Comparison of ENCODE assay signal across 28 mouse cellular contexts in the genomic region with DNA sequence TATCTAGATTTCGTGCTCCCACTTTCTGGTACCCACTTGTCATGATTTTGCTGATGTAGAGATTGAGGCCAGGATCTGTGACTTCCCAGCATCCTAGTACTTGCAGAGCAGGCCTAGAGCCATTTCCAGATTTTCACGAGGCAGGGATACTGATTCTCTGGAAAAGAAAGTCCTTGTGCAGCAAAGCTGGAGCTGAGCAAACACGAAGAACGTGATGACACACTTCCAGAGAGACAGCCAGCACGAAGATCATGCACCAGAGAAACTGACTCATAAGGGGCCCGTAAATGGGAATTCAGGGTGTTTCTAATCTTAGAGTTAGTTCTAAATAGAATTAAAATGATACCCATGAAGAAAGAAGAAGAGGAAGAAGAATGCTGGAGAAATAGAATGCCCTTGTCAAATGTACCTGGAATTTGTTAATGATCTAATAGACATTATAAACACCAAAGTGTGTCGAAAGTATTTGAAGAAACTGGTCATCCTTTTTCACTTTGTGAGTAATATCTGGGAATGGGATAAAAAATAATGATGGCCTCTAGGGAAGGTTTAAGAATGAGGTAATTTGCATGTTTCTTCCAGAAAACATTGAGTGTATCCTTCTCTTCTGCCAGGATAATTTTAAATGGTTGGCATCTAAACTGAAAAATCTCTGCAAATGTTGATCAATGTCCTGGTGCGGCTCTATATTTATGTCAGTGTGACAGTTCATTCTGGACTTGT.
A peak's percentile ranks its signal among the peaks of the same experiment; 100 is the strongest.
DNase-seq lines count a peak whose midpoint lies in the region; ATAC-seq and TF ChIP-seq lines count a peak whose summit lies in the region.
"Had no signal": no experiment of that assay in that cellular context is flagged by ENCODE, and none has a peak within 500 bp of the region (broad histone marks: within the 10 kb centered on the region; RNA-seq: fewer than 3 reads in every experiment).

No protein-coding gene starts in this region.

- H3K36me3 ChIP-seq in stomach, postnatal 0 days (ENCODE audit: control insufficient read depth, insufficient read depth, low read length) = no peaks in the 10 kb centered on the region
- H3K36me3 ChIP-seq: embryonic facial prominence, embryonic 10.5 days; forebrain, embryonic 10.5 days; heart, embryonic 15.5 days; hindbrain, embryonic 12.5 days; limb, embryonic 10.5 days; liver, embryonic 15.5 days; lung, embryonic 15.5 days; midbrain, embryonic 13.5 days; neural tube, embryonic 12.5 days had no signal

- WGBS in stomach, postnatal 0 days = 75% methylated on average over 8 of the region's 8 CpGs

- intact Hi-C loops in heart, postnatal 25 days (cut with DNase I) = no loop called here

- TF ChIP-seq EP300 in stomach, postnatal 0 days (optimal IDR thresholded peaks at IDR 0.05) = no peak

- H3K9ac ChIP-seq in stomach, postnatal 0 days (ENCODE audit: low read length) = no peak overlapping the region
- H3K9ac ChIP-seq: heart, embryonic 15.5 days; hindbrain, embryonic 12.5 days; liver, embryonic 15.5 days; lung, embryonic 15.5 days; midbrain, embryonic 13.5 days; neural tube, embryonic 12.5 days had no signal

- TF ChIP-seq CTCF in stomach, postnatal 0 days (IDR thresholded peaks at IDR 0.05; ENCODE audit: low read depth) = no peak

- ATAC-seq in stomach, postnatal 0 days (ENCODE audit: low FRiP score, low TSS enrichment) = no peak
- ATAC-seq: forebrain, embryonic 16.5 days; intestine, postnatal 0 days; midbrain, embryonic 13.5 days had no signal

- H3K9me3 ChIP-seq in stomach, postnatal 0 days (ENCODE audit: control insufficient read depth, low read length) = no peaks in the 10 kb centered on the region
- H3K9me3 ChIP-seq: embryonic facial prominence, embryonic 10.5 days; forebrain, embryonic 10.5 days; heart, embryonic 15.5 days; hindbrain, embryonic 12.5 days; limb, embryonic 10.5 days; liver, embryonic 15.5 days; lung, embryonic 15.5 days; megakaryocyte, embryonic 14.5 days; midbrain, embryonic 13.5 days; neural tube, embryonic 12.5 days had no signal

- no peak overlapping the region for H3K4me2 ChIP-seq in stomach, postnatal 0 days (replicated peaks; ENCODE audit: low read depth)
- H3K4me2 ChIP-seq: heart, embryonic 15.5 days; hindbrain, embryonic 12.5 days; liver, embryonic 15.5 days; lung, embryonic 15.5 days; midbrain, embryonic 13.5 days; neural tube, embryonic 12.5 days had no signal

- H3K27ac ChIP-seq in stomach, postnatal 0 days (replicated peaks) = no peak overlapping the region
- H3K27ac ChIP-seq: embryonic facial prominence, embryonic 10.5 days; forebrain, embryonic 10.5 days; heart, embryonic 15.5 days; hindbrain, embryonic 12.5 days; kidney, postnatal 0 days; limb, embryonic 10.5 days; liver, embryonic 15.5 days; lung, embryonic 15.5 days; midbrain, embryonic 13.5 days; neural tube, embryonic 12.5 days had no signal

- no peaks in the 10 kb centered on the region for H3K4me1 ChIP-seq in stomach, postnatal 0 days (replicated peaks; ENCODE audit: control insufficient read depth, insufficient read depth)
- H3K4me1 ChIP-seq: forebrain, embryonic 10.5 days; heart, embryonic 15.5 days; hindbrain, embryonic 12.5 days; liver, embryonic 15.5 days; lung, embryonic 15.5 days; megakaryocyte, embryonic 14.5 days; midbrain, embryonic 13.5 days; neural tube, embryonic 12.5 days had no signal

- no peaks in the 10 kb centered on the region for H3K27me3 ChIP-seq in stomach, postnatal 0 days (ENCODE audit: control insufficient read depth, insufficient read depth, low read length)
- H3K27me3 ChIP-seq: heart, embryonic 15.5 days; hindbrain, embryonic 12.5 days; liver, embryonic 15.5 days; lung, embryonic 15.5 days; megakaryocyte, embryonic 14.5 days; midbrain, embryonic 13.5 days; neural tube, embryonic 12.5 days had no signal

- DNase-seq in heart, adult 18-20 months = peak; percentile 40 to 56
- DNase-seq in heart, postnatal 25 days (ENCODE audit: low spot score) = no peak
- DNase-seq in right cerebral cortex, adult 18-20 months = peak; percentile 8
- no peak for DNase-seq in right cerebral cortex, postnatal 14 days
- DNase-seq in brain, adult 2 months (ENCODE audit: low read depth, low spot score) = peak; percentile 37
- DNase-seq in skeletal muscle tissue, adult 2 months (ENCODE audit: low read depth, low spot score) = peak; percentile 44
- no peak for DNase-seq in stomach, postnatal 0 days (ENCODE audit: low spot score)
- DNase-seq: adrenal gland, postnatal 25 days; cerebellum, adult 9-11 months; liver; lung, postnatal 36 days; retina, postnatal 1 day; right cerebral cortex, postnatal 4 days; thymus, adult 2 months; thymus, postnatal 4 days had no signal

- no peak overlapping the region for H3K4me3 ChIP-seq in stomach, postnatal 0 days (ENCODE audit: low read depth, low read length)
- H3K4me3 ChIP-seq: embryonic facial prominence, embryonic 10.5 days; forebrain, embryonic 10.5 days; heart, embryonic 15.5 days; hindbrain, embryonic 12.5 days; limb, embryonic 10.5 days; liver, embryonic 15.5 days; lung, embryonic 15.5 days; megakaryocyte, embryonic 14.5 days; midbrain, embryonic 13.5 days; neural tube, embryonic 12.5 days had no signal

Comparison
In these comparisons a context has a peak if more than half of its experiments do, and no peak if none do; other contexts are left out.
1. DNase-seq: peak in heart, adult 18-20 months (2 of 2), right cerebral cortex, adult 18-20 months (single experiment), brain, adult 2 months (single experiment) and skeletal muscle tissue, adult 2 months (single experiment); none in heart, postnatal 25 days (single experiment), right cerebral cortex, postnatal 14 days (single experiment) and stomach, postnatal 0 days (single experiment).